Mouse (Mus musculus) kidney, adult 2 months (tissue): ENCODE measurements around the gene Zfp536. TPM values are rescaled to one million over a fixed set of nuclear protein-coding genes. Genes with fewer than 3 reads are reported as not detected.

Experiments
- DNase-seq: peaks from one replicate; pipeline ENCODE4 v3.0.0; 2021
- H3K27ac ChIP-seq: fragments of 200-500 bp; 2 replicates; pipeline ENCODE4 v1.5.1; 2012; ENCODE audit warnings: low read depth, low read length, control low read depth, inconsistent platforms; ENCODE audit not compliant: insufficient read depth
- H3K27me3 ChIP-seq: fragments of 200-500 bp; replicated peaks from 2 replicates; pipeline ENCODE4 v1.6.1; 2012; ENCODE audit warnings: mild to moderate bottlenecking, moderate library complexity, low read length, inconsistent platforms; ENCODE audit not compliant: control insufficient read depth, insufficient read depth
- H3K36me3 ChIP-seq: fragments of 200-500 bp; 2 replicates; pipeline ENCODE4 v1.6.1; 2012; ENCODE audit warnings: mild to moderate bottlenecking, moderate library complexity, low read length, inconsistent platforms; ENCODE audit not compliant: control insufficient read depth, insufficient read depth
- H3K4me1 ChIP-seq: fragments of 200-500 bp; 2 replicates; pipeline ENCODE4 v1.6.1; 2011; ENCODE audit warnings: low read length; ENCODE audit not compliant: control insufficient read depth, insufficient read depth
- H3K4me3 ChIP-seq: fragments of 200-500 bp; 2 replicates; pipeline ENCODE4 v1.5.1; 2011; ENCODE audit warnings: mild to moderate bottlenecking, low read depth, low read length, control low read depth; ENCODE audit not compliant: insufficient read depth
- CTCF ChIP-seq: fragments of 200-500 bp; conservative IDR thresholded peaks from 2 replicates; pipeline ENCODE4 v1.5.1; 2011; ENCODE audit warnings: low read depth, mild to moderate bottlenecking, control low read depth, low read length, moderate library complexity, mixed read lengths; ENCODE audit not compliant: insufficient read depth, insufficient read length
- POLR2A ChIP-seq: fragments of 200-500 bp; IDR thresholded peaks from one replicate; pipeline ENCODE4 v1.6.1; 2011; ENCODE audit warnings: low read depth, low read length, control low read depth
- WGBS: fragments of 180-500 bp; shearing (Covaris S2); methylation state at CpG from one replicate; pipeline ENCODE4 v1.1.7; 2018; 5-methylcytosine and 5-hydroxymethylcytosine counted together
- polyA plus RNA-seq: library from polyadenylated mRNA; depleted of rRNA; stranded (reverse); fragments of >200 nt; gene quantifications from 2 replicates; pipeline ENCODE4 v1.2.3, GENCODE M21; 2012

Zfp536 gene
- polyA plus RNA-seq, 1 experiment: 0.11 TPM

DNA sequence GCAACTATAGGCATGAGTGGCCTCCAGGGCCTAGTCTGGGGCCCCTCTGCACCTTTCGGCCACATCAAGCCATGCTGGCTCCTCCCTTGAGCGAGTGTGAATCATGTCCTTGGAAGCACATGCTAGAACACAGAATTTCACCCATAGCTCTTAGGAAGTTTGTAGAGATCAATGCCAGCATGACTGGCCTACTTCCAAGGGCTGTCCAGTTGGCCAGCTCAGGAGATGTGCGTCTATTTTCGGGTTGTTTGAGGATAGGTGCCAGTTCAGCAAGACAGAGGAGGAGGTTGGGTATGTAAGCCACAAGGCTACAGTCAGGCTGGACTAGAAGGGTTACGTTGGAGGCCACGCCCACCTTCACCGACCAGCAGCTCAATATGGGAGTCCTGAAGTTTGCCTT lies 201.4 kb downstream of the Zfp536 start:
- no peak overlapping the region for H3K27ac ChIP-seq
- DNase-seq: no peak
- H3K4me3 ChIP-seq: no peak overlapping the region
- TF ChIP-seq POLR2A: no peak
- TF ChIP-seq CTCF: no peak
- WGBS: 89% methylated on average over 7 of the region's 7 CpGs
- no peaks in the 10 kb centered on the region for H3K27me3 ChIP-seq
- no peaks in the 10 kb centered on the region for H3K36me3 ChIP-seq
- no peaks in the 10 kb centered on the region for H3K4me1 ChIP-seq

DNA sequence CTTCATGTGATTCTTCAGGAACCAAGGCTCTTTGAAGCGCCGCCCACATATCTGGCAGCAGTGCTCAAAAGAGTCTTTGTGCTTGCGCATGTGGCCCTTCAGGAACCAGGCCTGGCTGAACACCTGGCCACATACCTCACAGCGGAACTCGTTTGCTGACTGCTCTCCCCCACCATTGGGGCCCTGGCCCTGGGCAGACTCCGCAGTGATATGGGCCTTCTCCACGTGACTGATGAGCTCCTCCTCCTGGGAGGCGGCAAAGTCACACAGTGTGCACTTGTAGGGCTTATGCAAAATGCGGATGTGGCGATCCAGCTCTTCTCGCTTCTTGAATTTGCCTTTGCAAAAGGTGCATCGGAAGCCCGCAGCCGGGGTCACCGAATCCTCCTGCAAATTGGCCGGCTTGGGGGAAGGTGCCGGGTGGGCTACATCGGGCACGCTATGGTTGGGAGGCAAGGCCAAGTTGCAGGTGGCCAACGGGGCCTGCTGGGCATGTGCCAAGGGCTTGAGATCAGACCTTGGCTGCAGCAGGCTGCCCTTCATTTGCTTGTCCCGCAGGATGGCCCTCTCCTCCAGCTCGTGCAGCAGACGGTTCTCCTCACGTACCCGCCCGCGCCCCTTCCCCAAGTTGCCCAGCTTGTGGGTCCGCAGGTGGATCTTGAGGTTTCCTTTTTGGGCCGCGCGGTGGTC lies 204.5 kb downstream of the Zfp536 start:
- H3K36me3 ChIP-seq: no peaks in the 10 kb centered on the region
- TF ChIP-seq POLR2A (no peak), CTCF (no peak)
- H3K4me3 ChIP-seq: no peak overlapping the region
- no peak for DNase-seq
- no peaks in the 10 kb centered on the region for H3K4me1 ChIP-seq
- H3K27ac ChIP-seq: no peak overlapping the region
- 82% methylated on average over 31 of the region's 31 CpGs for WGBS
- no peaks in the 10 kb centered on the region for H3K27me3 ChIP-seq

DNA sequence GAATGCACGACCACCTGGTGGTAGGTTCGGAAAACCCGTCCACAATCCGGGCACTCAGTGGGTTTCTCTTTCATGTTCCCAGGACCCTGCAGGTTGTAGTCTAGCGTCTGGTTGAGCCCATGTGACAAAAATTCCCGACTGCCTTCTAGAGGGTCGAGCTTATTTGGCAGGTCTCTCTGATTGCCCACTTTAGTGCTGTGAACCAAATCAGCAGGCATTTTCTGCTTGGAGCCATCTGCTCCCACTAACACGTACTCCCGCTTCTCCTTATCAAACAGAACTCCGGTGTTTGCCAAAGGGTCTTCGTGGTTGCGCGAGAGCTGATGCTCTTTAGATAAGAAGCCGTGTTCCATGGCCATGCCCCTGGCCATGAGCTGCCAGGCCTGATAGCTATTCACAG lies 205.4 kb downstream of the Zfp536 start:
- H3K4me1 ChIP-seq: no peaks in the 10 kb centered on the region
- H3K36me3 ChIP-seq: no peaks in the 10 kb centered on the region
- 81% methylated on average over 14 of the region's 14 CpGs for WGBS
- no peak for DNase-seq
- no peak for TF ChIP-seq POLR2A
- TF ChIP-seq CTCF: no peak
- no peaks in the 10 kb centered on the region for H3K27me3 ChIP-seq
- no peak overlapping the region for H3K27ac ChIP-seq
- H3K4me3 ChIP-seq: no peak overlapping the region

DNA sequence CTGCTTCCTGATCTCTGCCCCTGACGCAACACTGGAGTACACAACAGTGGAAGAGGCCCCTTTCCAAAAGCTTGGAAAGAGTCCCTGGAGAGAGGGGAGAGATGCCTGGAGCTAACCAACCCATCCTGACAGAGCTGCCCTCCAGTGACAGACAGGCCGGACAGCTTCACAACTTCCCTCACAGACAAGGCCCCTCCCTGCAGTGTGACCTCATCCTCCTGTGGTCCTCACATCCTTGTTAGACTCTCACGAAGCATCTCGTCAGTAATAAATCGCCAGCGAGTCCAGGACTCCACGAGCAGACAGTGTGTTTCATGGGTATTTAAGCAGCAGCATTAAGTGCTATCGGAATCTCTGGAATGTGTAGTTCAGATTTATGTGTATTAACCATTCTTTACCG lies 207.4 kb downstream of the Zfp536 start:
- Histone ChIP-seq H3K36me3 (no peaks in the 10 kb centered on the region), H3K4me1 (no peaks in the 10 kb centered on the region), H3K4me3 (no peak overlapping the region), H3K27ac (no peak overlapping the region), H3K27me3 (no peaks in the 10 kb centered on the region)
- no peak for TF ChIP-seq CTCF
- TF ChIP-seq POLR2A: no peak
- WGBS: 17% methylated on average over 9 of the region's 9 CpGs
- no peak for DNase-seq

DNA sequence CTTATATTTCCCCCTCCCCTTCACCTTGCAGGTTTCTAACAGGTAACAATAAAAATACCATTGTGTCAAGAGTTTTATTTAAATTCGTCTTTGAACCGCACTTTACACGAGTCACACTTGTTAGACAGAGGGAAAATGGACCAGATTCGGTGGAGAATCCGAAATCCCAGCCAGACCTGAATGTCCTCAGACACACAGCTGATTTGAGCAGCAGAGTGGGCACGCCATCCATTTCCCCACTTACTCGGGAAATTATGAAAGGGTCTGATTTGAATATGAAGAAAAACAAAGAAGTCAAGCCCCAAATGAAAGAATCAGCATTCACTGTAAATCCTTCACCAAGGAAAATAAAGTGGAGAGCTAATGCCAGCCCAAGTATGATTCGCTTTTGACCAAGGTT lies 208.1 kb downstream of the Zfp536 start:
- H3K4me1 ChIP-seq: no peaks in the 10 kb centered on the region
- H3K36me3 ChIP-seq: no peaks in the 10 kb centered on the region
- TF ChIP-seq POLR2A: no peak
- no peak for TF ChIP-seq CTCF
- H3K4me3 ChIP-seq: no peak overlapping the region
- no peak for DNase-seq
- WGBS: 89% methylated on average over 8 of the region's 8 CpGs
- no peak overlapping the region for H3K27ac ChIP-seq
- H3K27me3 ChIP-seq: no peaks in the 10 kb centered on the region

DNA sequence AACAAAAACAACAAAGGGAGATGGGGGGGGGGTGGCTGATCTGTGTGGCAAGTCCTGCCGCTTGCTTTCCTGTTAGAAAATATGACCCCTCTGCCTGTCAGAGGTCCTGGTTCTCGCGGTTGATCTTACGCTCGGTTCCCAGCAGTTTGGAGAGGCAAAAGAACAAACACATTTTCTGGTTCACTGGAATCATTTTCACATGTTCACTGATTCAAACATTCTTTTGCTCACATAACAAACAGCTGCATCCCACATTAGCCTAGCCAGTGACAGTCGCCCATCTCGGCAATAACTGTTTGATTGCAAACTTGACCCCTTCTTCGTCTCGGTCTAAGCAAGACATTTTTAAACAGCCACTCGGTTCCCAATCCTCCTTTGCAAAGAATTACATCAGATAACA lies 208.8 kb downstream of the Zfp536 start:
- no peaks in the 10 kb centered on the region for H3K36me3 ChIP-seq
- H3K27me3 ChIP-seq: no peaks in the 10 kb centered on the region
- no peak overlapping the region for H3K4me3 ChIP-seq
- no peaks in the 10 kb centered on the region for H3K4me1 ChIP-seq
- no peak for TF ChIP-seq CTCF
- TF ChIP-seq POLR2A: no peak
- H3K27ac ChIP-seq: no peak overlapping the region
- no peak for DNase-seq
- WGBS: 47% methylated on average over 10 of the region's 10 CpGs

DNA sequence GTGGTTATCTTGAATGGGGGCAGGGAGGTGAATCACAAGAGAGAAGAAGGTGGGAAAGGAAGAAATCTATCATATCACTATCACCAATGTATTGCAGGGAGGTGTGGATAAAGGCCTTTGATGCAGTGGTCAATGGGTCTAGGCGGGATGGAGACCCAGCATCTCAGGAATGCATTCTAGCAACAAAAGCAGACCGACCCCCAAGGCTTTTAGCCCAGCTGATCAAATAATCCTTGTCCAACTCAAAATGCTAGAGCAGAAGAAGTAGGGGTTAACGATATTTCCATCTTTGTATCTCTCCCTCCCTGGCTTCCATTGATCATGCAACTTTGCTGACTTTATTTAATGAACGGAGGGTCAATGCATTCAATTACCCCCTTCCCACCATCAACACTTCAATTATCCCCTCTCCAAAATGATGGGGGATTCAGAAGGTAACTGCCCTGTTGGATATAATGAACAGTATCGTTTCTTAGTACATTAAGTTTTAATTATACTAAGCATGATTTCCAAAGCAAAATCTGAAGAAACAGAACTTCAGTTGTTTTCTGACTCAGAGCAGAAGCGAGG lies 209.5 kb downstream of the Zfp536 start:
- Histone ChIP-seq H3K4me3 (no peak overlapping the region), H3K36me3 (no peaks in the 10 kb centered on the region), H3K27me3 (no peaks in the 10 kb centered on the region), H3K4me1 (no peaks in the 10 kb centered on the region), H3K27ac (no peak overlapping the region)
- TF ChIP-seq CTCF (no peak), POLR2A (no peak)
- WGBS: 67% methylated on average over 6 of the region's 6 CpGs
- DNase-seq: no peak
